Mouse (Mus musculus): ENCODE measurements around the gene Cacna1f. TPM values are rescaled to one million over a fixed set of nuclear protein-coding genes. Genes with fewer than 3 reads are reported as not detected.

Gene Cacna1f
- polyA plus RNA-seq, 1 experiment from 2014 or later: 0.04 TPM

- peak; percentile 81 for ATAC-seq (ENCODE audit: low FRiP score, low read depth)
- H3K9ac ChIP-seq: no peak within 1 kb of the TSS
- H3K27me3 ChIP-seq: peaks cover 22% of the 10 kb centered on the region
- no peaks in the 10 kb centered on the region for H3K4me1 ChIP-seq
- no peaks in the 10 kb centered on the region for H3K9me3 ChIP-seq
- H3K27ac ChIP-seq: no peak within 1 kb of the TSS
- 8% methylated on average over 29 of the region's 42 CpGs for WGBS
- peak within 1 kb of the TSS; percentile 55 for H3K4me2 ChIP-seq (replicated peaks)
- no peaks in the 10 kb centered on the region for H3K36me3 ChIP-seq
- H3K4me3 ChIP-seq: peak within 1 kb of the TSS; percentile 23
These were observed 31.7 kb downstream of the Cacna1f start, which contains the start of gene Syp for GRCm38 (mm10) chrX:7638401-7639091. Gene Syp, plus strand, starts transcription at chrX:7638471.

GRCm38 (mm10) chrX:7639536-7640325, 32.8 kb downstream of the Cacna1f start:
- H3K36me3 ChIP-seq: no peaks in the 10 kb centered on the region
- 21% methylated on average over 13 of the region's 13 CpGs for whole genome bisulfite sequencing

GRCm38 (mm10) chrX:7640785-7641184, 33.9 kb downstream of the Cacna1f start:
- Histone ChIP-seq H3K27me3 (peaks cover 22% of the 10 kb centered on the region), H3K9ac (no peak overlapping the region), H3K4me2 (replicated peaks) (no peak overlapping the region), H3K4me1 (no peaks in the 10 kb centered on the region), H3K36me3 (no peaks in the 10 kb centered on the region), H3K27ac (no peak overlapping the region), H3K9me3 (no peaks in the 10 kb centered on the region), H3K4me3 (no peak overlapping the region)
- no peak for ATAC-seq (ENCODE audit: low FRiP score, low read depth)
- WGBS: 27% methylated on average over 12 of the region's 12 CpGs

More at GRCm38 (mm10) chrX:7639536-7640325, 32.8 kb downstream of the Cacna1f start:
- Histone ChIP-seq H3K4me3 (no peak overlapping the region), H3K27me3 (peaks cover 22% of the 10 kb centered on the region), H3K27ac (no peak overlapping the region), H3K9me3 (no peaks in the 10 kb centered on the region), H3K4me2 (replicated peaks) (no peak overlapping the region), H3K9ac (no peak overlapping the region), H3K4me1 (no peaks in the 10 kb centered on the region)
- no peak for ATAC-seq (ENCODE audit: low FRiP score, low read depth)

- Histone ChIP-seq H3K4me2 (replicated peaks) (no peak overlapping the region), H3K9me3 (no peaks in the 10 kb centered on the region), H3K4me3 (no peak overlapping the region), H3K9ac (no peak overlapping the region), H3K27ac (no peak overlapping the region), H3K4me1 (no peaks in the 10 kb centered on the region), H3K27me3 (peaks cover 9% of the 10 kb centered on the region), H3K36me3 (no peaks in the 10 kb centered on the region)
- no peak for ATAC-seq (ENCODE audit: low FRiP score, low read depth)
- 11% methylated on average over 5 of the region's 5 CpGs for WGBS
These were observed 38.5 kb downstream of the Cacna1f start for GRCm38 (mm10) chrX:7645349-7645748.

GRCm38 (mm10) chrX:7648671-7649304, 41.9 kb downstream of the Cacna1f start:
- Histone ChIP-seq H3K27me3 (no peaks in the 10 kb centered on the region), H3K4me2 (replicated peaks) (peak overlapping the region; percentile 62), H3K9ac (peak overlapping the region; percentile 69), H3K27ac (peak overlapping the region; percentile 61), H3K36me3 (no peaks in the 10 kb centered on the region), H3K9me3 (no peaks in the 10 kb centered on the region), H3K4me3 (peak overlapping the region; percentile 51), H3K4me1 (no peaks in the 10 kb centered on the region)
- peak; percentile 98 for ATAC-seq (ENCODE audit: low FRiP score, low read depth)
- WGBS: 12% methylated on average over 25 of the region's 25 CpGs

GRCm38 (mm10) chrX:7657221-7657639, 50.3 kb downstream of the Cacna1f start, which contains the start of gene Prickle3:
Gene Prickle3, plus strand, starts transcription at chrX:7657260.
- Histone ChIP-seq H3K27ac (peak within 1 kb of the TSS; percentile 33), H3K27me3 (no peaks in the 10 kb centered on the region), H3K36me3 (no peaks in the 10 kb centered on the region), H3K4me3 (peak within 1 kb of the TSS; percentile 51), H3K4me1 (peaks cover 11% of the 10 kb centered on the region; the same call in 1 of the 2 replicates), H3K4me2 (replicated peaks) (peak within 1 kb of the TSS; percentile 65), H3K9me3 (no peaks in the 10 kb centered on the region), H3K9ac (peak within 1 kb of the TSS; percentile 70)
- ATAC-seq (ENCODE audit: low FRiP score, low read depth): peak; percentile 81
- WGBS: 26% methylated on average over 26 of the region's 26 CpGs

- Histone ChIP-seq H3K27me3 (no peaks in the 10 kb centered on the region), H3K9me3 (no peaks in the 10 kb centered on the region), H3K9ac (peak overlapping the region; percentile 70), H3K4me2 (replicated peaks) (peak overlapping the region; percentile 65), H3K36me3 (no peaks in the 10 kb centered on the region), H3K4me1 (peaks cover 11% of the 10 kb centered on the region; the same call in 1 of the 2 replicates), H3K27ac (peak overlapping the region; percentile 33), H3K4me3 (peak overlapping the region; percentile 51)
- peak; percentile 54 for ATAC-seq (ENCODE audit: low FRiP score, low read depth)
- 14% methylated on average over 15 of the region's 15 CpGs for WGBS
These were observed 51.3 kb downstream of the Cacna1f start for GRCm38 (mm10) chrX:7658031-7658784.

- peak; percentile 6; the same call in 1 of the 2 replicates for ATAC-seq (ENCODE audit: low FRiP score, low read depth)
- peak overlapping the region; percentile 51 for H3K4me3 ChIP-seq
- peak overlapping the region; percentile 65 for H3K4me2 ChIP-seq (replicated peaks)
- H3K36me3 ChIP-seq: no peaks in the 10 kb centered on the region
- peaks cover 11% of the 10 kb centered on the region; the same call in 1 of the 2 replicates for H3K4me1 ChIP-seq
- H3K27ac ChIP-seq: no peak overlapping the region
- no peak overlapping the region for H3K9ac ChIP-seq
- WGBS: 48% methylated on average over 11 of the region's 11 CpGs
- no peaks in the 10 kb centered on the region for H3K27me3 ChIP-seq
- no peaks in the 10 kb centered on the region for H3K9me3 ChIP-seq
These were observed 52.1 kb downstream of the Cacna1f start for GRCm38 (mm10) chrX:7658785-7659589.

GRCm38 (mm10) chrX:7661086-7661485, 54.2 kb downstream of the Cacna1f start:
- no peak overlapping the region for H3K4me2 ChIP-seq (replicated peaks)
- no peak overlapping the region for H3K9ac ChIP-seq
- 77% methylated on average over 4 of the region's 4 CpGs for WGBS
- H3K4me3 ChIP-seq: no peak overlapping the region
- peaks cover 6% of the 10 kb centered on the region for H3K36me3 ChIP-seq
- H3K4me1 ChIP-seq: peaks cover 11% of the 10 kb centered on the region; the same call in 1 of the 2 replicates
- no peak for ATAC-seq (ENCODE audit: low FRiP score, low read depth)
- H3K27ac ChIP-seq: no peak overlapping the region
- no peaks in the 10 kb centered on the region for H3K27me3 ChIP-seq
- no peaks in the 10 kb centered on the region for H3K9me3 ChIP-seq

- no peak overlapping the region for H3K27ac ChIP-seq
- H3K4me2 ChIP-seq (replicated peaks): no peak overlapping the region
- WGBS: 81% methylated on average over 3 of the region's 3 CpGs
- no peaks in the 10 kb centered on the region for H3K27me3 ChIP-seq
- H3K9ac ChIP-seq: no peak overlapping the region
- no peak for ATAC-seq (ENCODE audit: low FRiP score, low read depth)
- H3K9me3 ChIP-seq: no peaks in the 10 kb centered on the region
- no peak overlapping the region for H3K4me3 ChIP-seq
- peaks cover 10% of the 10 kb centered on the region; the same call in 1 of the 2 replicates for H3K4me1 ChIP-seq
- peaks cover 17% of the 10 kb centered on the region for H3K36me3 ChIP-seq
These were observed 56.1 kb downstream of the Cacna1f start for GRCm38 (mm10) chrX:7662936-7663335.

- no peaks in the 10 kb centered on the region for H3K9me3 ChIP-seq
- WGBS: 94% methylated on average over 11 of the region's 11 CpGs
- peaks cover 23% of the 10 kb centered on the region for H3K36me3 ChIP-seq
- H3K9ac ChIP-seq: no peak overlapping the region
- H3K27me3 ChIP-seq: no peaks in the 10 kb centered on the region
- H3K4me3 ChIP-seq: no peak overlapping the region
- H3K4me2 ChIP-seq (replicated peaks): no peak overlapping the region
- ATAC-seq (ENCODE audit: low FRiP score, low read depth): no peak
- no peak overlapping the region for H3K27ac ChIP-seq
- no peaks in the 10 kb centered on the region for H3K4me1 ChIP-seq
These were observed 57.9 kb downstream of the Cacna1f start for GRCm38 (mm10) chrX:7664791-7665190.

All from limb, embryonic 13.5 days (tissue).